Comparison of ENCODE assay signal across 8 mouse cellular contexts in genomic region chr2:128818956-128819643, GRCm38 (mm10). TPM values are rescaled to one million over a fixed set of nuclear protein-coding genes. Genes with fewer than 3 reads are reported as not detected.
A peak's percentile ranks its signal among the peaks of the same experiment; 100 is the strongest.
DNase-seq lines count a peak whose midpoint lies in the region; ATAC-seq and TF ChIP-seq lines count a peak whose summit lies in the region.

No protein-coding gene starts in this region.

- ATAC-seq in embryonic facial prominence, embryonic 11.5 days (replicated peaks; ENCODE audit: insufficient number of reproducible peaks, low FRiP score, low TSS enrichment, low read depth), result no peak
- no peak for ATAC-seq in heart, embryonic 16.5 days (replicated peaks; ENCODE audit: extremely low read depth, insufficient read depth, low FRiP score)
- no peak for ATAC-seq in limb, embryonic 11.5 days (ENCODE audit: insufficient number of reproducible peaks, low FRiP score, low TSS enrichment, low read depth)
- no peak for ATAC-seq in midbrain, embryonic 12.5 days (ENCODE audit: low FRiP score, low read depth)

- H3K4me1 ChIP-seq in testis, adult 2 months (ENCODE audit: control insufficient read depth, insufficient read depth, low read length), result peaks cover 2% of the 10 kb centered on the region; the same call in 1 of the 2 replicates
- no peaks in the 10 kb centered on the region for H3K4me1 ChIP-seq in embryonic facial prominence, embryonic 11.5 days (ENCODE audit: control insufficient read depth, insufficient read depth, low read length)
- H3K4me1 ChIP-seq in heart, embryonic 16.5 days (ENCODE audit: control insufficient read depth, insufficient read depth, low read length), result peaks cover 18% of the 10 kb centered on the region
- peaks cover 10% of the 10 kb centered on the region; the same call in 1 of the 2 replicates for H3K4me1 ChIP-seq in limb, embryonic 11.5 days (ENCODE audit: control insufficient read depth, insufficient read depth, low read length)
- H3K4me1 ChIP-seq in midbrain, embryonic 12.5 days, result peaks cover 13% of the 10 kb centered on the region

- H3K36me3 ChIP-seq in testis, adult 2 months (ENCODE audit: control insufficient read depth, insufficient read depth, low read length), result no peaks in the 10 kb centered on the region
- no peaks in the 10 kb centered on the region for H3K36me3 ChIP-seq in embryonic facial prominence, embryonic 11.5 days (replicated peaks; ENCODE audit: control insufficient read depth, insufficient read depth, low read depth, low read length)
- H3K36me3 ChIP-seq in heart, embryonic 16.5 days (ENCODE audit: control insufficient read depth, insufficient read depth), result no peaks in the 10 kb centered on the region
- H3K36me3 ChIP-seq in limb, embryonic 11.5 days (ENCODE audit: control insufficient read depth, insufficient read depth, low read length), result no peaks in the 10 kb centered on the region
- no peaks in the 10 kb centered on the region for H3K36me3 ChIP-seq in midbrain, embryonic 12.5 days

- no peak for TF ChIP-seq POLR2A in testis, adult 2 months (IDR thresholded peaks at IDR 0.05; ENCODE audit: control insufficient read depth, low read depth, low read length)

- no peak for TF ChIP-seq CTCF in testis, adult 2 months (IDR thresholded peaks at IDR 0.05; ENCODE audit: control insufficient read depth, insufficient read depth, insufficient replicate concordance, low read depth, low read length)

- peak overlapping the region; percentile 58 for H3K4me2 ChIP-seq in embryonic facial prominence, embryonic 11.5 days (ENCODE audit: low read depth, low read length)
- H3K4me2 ChIP-seq in heart, embryonic 16.5 days (ENCODE audit: low read depth, low read length), result peak overlapping the region; percentile 73
- H3K4me2 ChIP-seq in limb, embryonic 11.5 days (ENCODE audit: low read depth, severe bottlenecking), result peak overlapping the region; percentile 80
- peak overlapping the region; percentile 77 for H3K4me2 ChIP-seq in midbrain, embryonic 12.5 days (replicated peaks)

- peak overlapping the region; percentile 91 for H3K4me3 ChIP-seq in testis, adult 2 months (ENCODE audit: control insufficient read depth, low read depth, low read length)
- peak overlapping the region; percentile 77 for H3K4me3 ChIP-seq in embryonic facial prominence, embryonic 11.5 days (ENCODE audit: low read depth, low read length)
- H3K4me3 ChIP-seq in heart, embryonic 16.5 days (ENCODE audit: low read length), result peak overlapping the region; percentile 83
- peak overlapping the region; percentile 88 for H3K4me3 ChIP-seq in limb, embryonic 11.5 days (ENCODE audit: low read depth, low read length)
- H3K4me3 ChIP-seq in midbrain, embryonic 12.5 days, result peak overlapping the region; percentile 55

- peak overlapping the region; percentile 73 for H3K9ac ChIP-seq in embryonic facial prominence, embryonic 11.5 days (replicated peaks; ENCODE audit: low read length)
- H3K9ac ChIP-seq in heart, embryonic 16.5 days (ENCODE audit: low read length), result peak overlapping the region; percentile 86
- H3K9ac ChIP-seq in limb, embryonic 11.5 days (ENCODE audit: low read length), result peak overlapping the region; percentile 78
- H3K9ac ChIP-seq in midbrain, embryonic 12.5 days (replicated peaks), result peak overlapping the region; percentile 59

- H3K27me3 ChIP-seq in testis, adult 2 months (ENCODE audit: control insufficient read depth, insufficient read depth, low read length), result no peaks in the 10 kb centered on the region
- H3K27me3 ChIP-seq in embryonic facial prominence, embryonic 11.5 days (ENCODE audit: control insufficient read depth, insufficient read depth, low read length), result no peaks in the 10 kb centered on the region
- H3K27me3 ChIP-seq in heart, embryonic 16.5 days (ENCODE audit: control insufficient read depth, insufficient read depth, low read length), result no peaks in the 10 kb centered on the region
- no peaks in the 10 kb centered on the region for H3K27me3 ChIP-seq in limb, embryonic 11.5 days (ENCODE audit: control insufficient read depth, insufficient read depth, low read length)
- no peaks in the 10 kb centered on the region for H3K27me3 ChIP-seq in midbrain, embryonic 12.5 days

- H3K9me3 ChIP-seq in embryonic facial prominence, embryonic 11.5 days (replicated peaks; ENCODE audit: control insufficient read depth, low read length), result no peaks in the 10 kb centered on the region
- H3K9me3 ChIP-seq in heart, embryonic 16.5 days (replicated peaks; ENCODE audit: control insufficient read depth, low read length), result no peaks in the 10 kb centered on the region
- H3K9me3 ChIP-seq in limb, embryonic 11.5 days (ENCODE audit: control insufficient read depth, low read length), result no peaks in the 10 kb centered on the region
- H3K9me3 ChIP-seq in midbrain, embryonic 12.5 days, result no peaks in the 10 kb centered on the region

- 26% methylated on average over 14 of the region's 14 CpGs for WGBS in embryonic facial prominence, embryonic 11.5 days
- 12% methylated on average over 14 of the region's 14 CpGs for WGBS in heart, embryonic 16.5 days
- 32% methylated on average over 14 of the region's 14 CpGs for WGBS in limb, embryonic 11.5 days
- 22% methylated on average over 14 of the region's 14 CpGs for WGBS in midbrain, embryonic 12.5 days

- peak overlapping the region; percentile 84 for H3K27ac ChIP-seq in testis, adult 2 months (ENCODE audit: control insufficient read depth, insufficient read depth, low read depth, low read length)
- no peak overlapping the region for H3K27ac ChIP-seq in embryonic facial prominence, embryonic 11.5 days (replicated peaks; ENCODE audit: low read depth, low read length)
- peak overlapping the region; percentile 91 for H3K27ac ChIP-seq in heart, embryonic 16.5 days (ENCODE audit: low read length)
- H3K27ac ChIP-seq in limb, embryonic 11.5 days (replicated peaks; ENCODE audit: low read depth, low read length), result peak overlapping the region; percentile 78; the same call in 1 of the 2 replicates
- H3K27ac ChIP-seq in midbrain, embryonic 12.5 days (replicated peaks), result peak overlapping the region; percentile 90

- no peak for DNase-seq in testis, postnatal 10 days (ENCODE audit: low spot score)
- DNase-seq in embryonic facial prominence, embryonic 11.5 days (ENCODE audit: low spot score), result peak; percentile 17
- DNase-seq in limb, embryonic 11.5 days (ENCODE audit: low spot score), result peak; percentile 26
- no peak for DNase-seq in natural killer cell, adult 2 months (ENCODE audit: low spot score in 2 of 2)
- DNase-seq in layer of hippocampus, postnatal 36 days, result no peak

RNA-seq across cellular contexts. Expression of gene Tmem87b, which starts 1.2 kb away (rescaled TPM):
- 5.2 and 6.5 TPM in 2 replicates for polyA plus RNA-seq in testis, adult 2 months (2012; rRNA removed)
- polyA plus RNA-seq in embryonic facial prominence, embryonic 11.5 days (2014; fragmentation: Nextera tagmentation; extraction: Ambion mirVana), result 24.9 and 26.6 TPM in 2 replicates
- polyA plus RNA-seq in heart, embryonic 16.5 days (2015; fragmentation: Nextera tagmentation; extraction: Ambion mirVana), result 25.3 and 28.5 TPM in 2 replicates
- 24.9 and 25.1 TPM in 2 replicates for polyA plus RNA-seq in limb, embryonic 11.5 days (2014; fragmentation: Nextera tagmentation; extraction: Ambion mirVana)
- polyA plus RNA-seq in midbrain, embryonic 12.5 days (2016; fragmentation: Nextera tagmentation; extraction: Ambion mirVana), result 33.2 and 34.3 TPM in 2 replicates
- total RNA-seq in layer of hippocampus, postnatal 36 days (2021), result 10 to 100 TPM; 34.7 to 36.1 TPM

RNA-seq across cellular contexts. Expression of gene Fbln7, which starts 43.7 kb away (rescaled TPM):
- polyA plus RNA-seq in testis, adult 2 months (2012; rRNA removed), result 0.20 and 0.37 TPM in 2 replicates
- 1.6 and 2.7 TPM in 2 replicates for polyA plus RNA-seq in embryonic facial prominence, embryonic 11.5 days (2014; fragmentation: Nextera tagmentation; extraction: Ambion mirVana)
- polyA plus RNA-seq in heart, embryonic 16.5 days (2015; fragmentation: Nextera tagmentation; extraction: Ambion mirVana), result 1.6 TPM in 2 replicates
- 1.5 and 2.2 TPM in 2 replicates for polyA plus RNA-seq in limb, embryonic 11.5 days (2014; fragmentation: Nextera tagmentation; extraction: Ambion mirVana)
- polyA plus RNA-seq in midbrain, embryonic 12.5 days (2016; fragmentation: Nextera tagmentation; extraction: Ambion mirVana), result 1.9 and 2.2 TPM in 2 replicates
- under 1 TPM; 0.72 to 0.91 TPM for total RNA-seq in layer of hippocampus, postnatal 36 days (2021)

Comparison
In these comparisons a context has a peak if more than half of its experiments do, and no peak if none do; other contexts are left out.
1. DNase-seq: peak in embryonic facial prominence, embryonic 11.5 days (single experiment) and limb, embryonic 11.5 days (single experiment); none in testis, postnatal 10 days (single experiment), natural killer cell, adult 2 months (0 of 2) and layer of hippocampus, postnatal 36 days (0 of 2).
2. Peak in every context shown above with its lines, with median percentiles within 50 percentile points of each other: H3K4me3 ChIP-seq, H3K4me2 ChIP-seq and H3K9ac ChIP-seq.